Mouse (Mus musculus) T-helper 1 cell (primary cell): ENCODE data around the gene Tgfa.

Source experiments
- in situ Hi-C: fragments of 300-600 bp; cut with MboI, MseI; formaldehyde crosslinking; loops from one replicate; pipeline ENCODE4 v1.15.1; 2025; ENCODE audit warnings: high pct_unique_total_duplicates

Tgfa gene

DNA sequence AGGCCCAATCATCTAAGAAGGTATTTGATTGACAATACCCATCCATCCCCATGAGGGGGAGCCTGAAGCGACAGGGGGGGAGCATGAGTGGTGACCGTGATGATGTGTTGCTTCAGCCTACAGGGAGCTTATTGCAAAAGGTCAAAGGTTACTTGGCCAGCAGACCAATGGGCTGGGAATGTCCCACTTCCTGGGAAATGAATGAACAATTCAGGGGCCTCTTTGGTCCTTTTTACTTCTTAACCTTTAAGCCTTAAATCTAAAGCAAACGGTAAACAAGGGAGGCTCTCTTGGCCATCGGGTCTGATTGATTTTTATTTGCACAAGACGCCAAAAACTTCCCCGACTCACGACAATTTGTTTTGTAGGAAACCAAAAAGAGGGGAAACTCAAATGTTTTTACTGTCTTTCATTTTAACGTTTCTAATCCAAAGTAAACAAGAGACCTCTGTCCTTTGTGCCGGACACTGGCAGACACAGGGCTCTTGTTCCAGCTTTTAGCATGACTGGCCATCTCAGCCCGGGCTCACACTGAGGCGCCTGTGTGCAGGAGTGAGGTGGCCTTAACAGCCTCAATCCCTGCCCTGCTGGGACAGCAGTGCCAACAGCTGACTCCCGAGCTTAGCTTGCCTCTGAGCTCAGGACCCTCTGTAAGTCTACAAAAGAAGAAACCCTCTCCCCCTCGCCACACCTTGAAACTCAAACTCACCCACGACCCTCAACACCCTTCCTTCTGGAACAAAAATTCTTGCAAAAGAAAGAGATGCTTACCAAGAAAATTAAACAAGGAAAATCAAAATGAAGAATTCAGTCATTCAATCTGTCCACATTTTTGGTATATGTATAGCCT lies 8.7 kb upstream of the Tgfa start:
- in situ Hi-C loops = no loop called here

GRCm38 (mm10) chr6:86188741-86189480 lies 6.1 kb upstream of the Tgfa start:
- in situ Hi-C loops = no loop called here

DNA sequence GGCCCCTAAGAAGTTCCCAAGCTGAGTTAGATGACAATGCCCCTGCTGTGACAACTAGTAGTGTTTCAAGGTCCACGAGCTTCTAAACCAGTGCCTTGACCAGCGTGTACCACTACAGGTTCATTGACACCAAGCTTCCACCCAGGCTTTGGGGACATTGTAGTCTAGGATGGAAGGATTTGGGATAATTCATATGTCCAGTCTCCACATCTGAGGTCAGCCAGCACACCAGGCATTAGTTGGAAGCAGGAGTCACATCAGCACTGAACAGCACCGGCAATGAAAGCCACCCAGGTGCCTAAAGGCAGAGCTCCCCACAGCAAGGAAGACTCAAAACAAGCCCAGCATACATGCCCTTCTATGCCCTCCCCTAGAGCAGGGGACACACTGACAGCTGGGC lies 4.4 kb upstream of the Tgfa start:
- in situ Hi-C loops = no loop called here

- in situ Hi-C loops = no loop called here
Observed at GRCm38 (mm10) chr6:86192978-86193377, 2.0 kb upstream of the Tgfa start.

GRCm38 (mm10) chr6:86193879-86194278 lies 1.1 kb upstream of the Tgfa start:
- in situ Hi-C loops = no loop called here

DNA sequence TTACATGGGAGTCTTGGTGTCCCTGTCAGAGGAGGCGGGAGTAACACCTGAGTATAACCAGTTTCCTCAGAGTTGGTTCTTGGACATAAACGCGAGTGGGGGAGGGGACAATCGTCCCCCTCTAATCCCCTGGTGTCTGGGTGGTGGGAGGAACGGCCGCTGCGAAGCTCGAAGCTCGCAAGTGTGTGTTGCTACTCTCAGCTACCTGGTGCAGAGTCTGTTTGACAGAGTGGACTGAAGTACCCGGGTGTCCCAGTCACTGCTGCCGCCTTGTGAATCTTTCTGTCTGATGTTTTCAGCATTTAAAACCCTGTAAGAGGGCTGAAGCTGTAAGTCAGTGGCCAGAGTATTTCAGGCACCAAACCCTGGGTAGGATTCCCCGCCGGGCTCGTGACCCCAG lies 1.0 kb downstream of the Tgfa start:
- in situ Hi-C loops = no loop called here

GRCm38 (mm10) chr6:86197150-86197862 lies 2.3 kb downstream of the Tgfa start:
- in situ Hi-C loops = no loop called here

GRCm38 (mm10) chr6:86200934-86201333 lies 5.9 kb downstream of the Tgfa start:
- in situ Hi-C loops = no loop called here

DNA sequence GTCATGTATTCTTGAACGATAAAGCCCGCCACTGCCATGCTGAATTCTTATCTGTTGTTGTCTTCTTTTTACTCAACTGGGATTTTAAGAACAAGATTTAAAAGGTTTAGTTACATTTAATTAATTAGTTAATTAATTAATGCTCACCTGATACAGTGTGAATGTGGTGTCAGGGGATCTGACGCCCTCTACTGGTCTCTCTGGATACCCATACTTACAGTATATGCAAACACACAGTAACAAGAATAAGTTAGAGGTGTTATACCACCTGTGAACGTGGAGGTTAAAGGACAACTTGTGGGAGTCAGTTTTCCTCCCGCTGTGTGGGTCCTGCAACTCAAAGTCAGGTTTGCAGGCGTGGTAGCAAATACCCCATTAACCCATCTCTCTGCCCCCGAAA lies 8.1 kb downstream of the Tgfa start:
- in situ Hi-C loops = no loop called here

DNA sequence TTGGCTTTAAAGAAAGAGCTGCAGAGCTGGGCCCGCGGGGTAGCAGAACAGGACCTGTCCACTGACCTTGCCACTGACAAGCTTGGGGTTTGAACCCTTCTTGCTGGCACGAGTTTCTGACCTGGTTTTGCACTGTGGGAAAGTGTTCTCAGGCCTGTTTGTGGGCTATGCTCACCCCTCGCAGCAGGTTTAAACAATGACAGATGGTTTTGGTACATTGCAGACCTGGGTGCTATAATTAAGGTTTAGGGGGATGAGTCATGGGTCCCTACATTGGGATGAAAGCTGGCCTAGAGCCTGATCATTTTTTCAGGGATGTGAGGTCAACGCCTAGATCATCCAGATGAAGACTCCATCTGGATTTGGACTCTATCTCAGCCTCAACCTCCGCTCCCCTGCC lies 11.0 kb downstream of the Tgfa start:
- in situ Hi-C loops = no loop called here

- in situ Hi-C loops = no loop called here
Observed at GRCm38 (mm10) chr6:86206985-86207384, 12.0 kb downstream of the Tgfa start.

- in situ Hi-C loops = no loop called here
Observed at GRCm38 (mm10) chr6:86209133-86210016, 14.4 kb downstream of the Tgfa start.

GRCm38 (mm10) chr6:86210017-86210408 lies 15.0 kb downstream of the Tgfa start:
- in situ Hi-C loops = no loop called here

DNA sequence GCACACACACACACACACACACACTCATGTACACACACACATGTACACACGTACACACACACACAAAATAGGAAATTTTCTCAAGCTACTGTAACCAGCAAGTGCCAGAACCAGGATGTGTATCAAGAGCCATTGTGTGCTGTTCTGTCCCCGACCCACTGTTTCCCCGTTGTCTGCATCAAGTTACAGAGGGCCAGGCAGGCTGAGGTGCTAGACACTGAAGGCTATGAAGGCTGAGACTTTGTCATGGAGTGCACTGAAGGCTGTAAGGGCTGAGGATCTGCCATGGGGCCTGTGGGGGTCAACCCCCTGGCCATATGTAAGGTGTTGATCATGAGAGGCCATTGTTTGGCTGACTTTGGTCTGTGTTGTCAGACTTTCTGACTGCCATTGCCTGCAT lies 15.6 kb downstream of the Tgfa start:
- in situ Hi-C loops = no loop called here

DNA sequence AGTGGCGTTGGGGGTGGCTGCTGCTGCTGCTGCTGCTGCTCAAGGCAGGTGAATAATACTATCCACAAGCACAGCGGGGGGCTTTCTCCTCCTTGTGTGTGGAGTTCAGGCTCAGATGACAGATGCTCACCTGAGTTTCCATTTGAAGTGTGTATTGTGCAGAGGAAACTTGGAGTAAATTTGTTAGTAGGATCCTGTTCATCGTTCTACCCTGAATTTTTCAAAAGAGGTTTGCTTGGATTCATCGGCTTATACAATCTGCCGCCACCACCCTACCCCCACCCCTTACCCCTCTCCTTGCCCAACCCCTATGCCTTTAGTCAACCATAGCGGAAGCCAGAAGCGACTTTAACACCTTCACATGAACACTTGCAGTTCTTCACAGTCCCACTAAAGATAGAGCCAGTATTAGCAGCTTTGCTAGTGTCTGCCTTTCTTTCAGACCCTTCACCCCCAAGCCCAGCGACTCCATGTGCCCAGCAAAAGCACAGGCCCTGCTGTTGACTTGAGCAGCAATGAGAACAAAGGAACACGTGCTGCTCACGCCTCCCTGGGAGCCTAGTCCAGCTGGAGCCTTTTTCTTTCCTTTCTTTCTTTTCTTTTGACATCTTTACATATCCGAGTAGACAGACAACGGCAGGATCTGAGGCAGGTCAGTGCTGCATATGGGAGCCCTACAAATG lies 16.2 kb downstream of the Tgfa start:
- in situ Hi-C loops = no loop called here

DNA sequence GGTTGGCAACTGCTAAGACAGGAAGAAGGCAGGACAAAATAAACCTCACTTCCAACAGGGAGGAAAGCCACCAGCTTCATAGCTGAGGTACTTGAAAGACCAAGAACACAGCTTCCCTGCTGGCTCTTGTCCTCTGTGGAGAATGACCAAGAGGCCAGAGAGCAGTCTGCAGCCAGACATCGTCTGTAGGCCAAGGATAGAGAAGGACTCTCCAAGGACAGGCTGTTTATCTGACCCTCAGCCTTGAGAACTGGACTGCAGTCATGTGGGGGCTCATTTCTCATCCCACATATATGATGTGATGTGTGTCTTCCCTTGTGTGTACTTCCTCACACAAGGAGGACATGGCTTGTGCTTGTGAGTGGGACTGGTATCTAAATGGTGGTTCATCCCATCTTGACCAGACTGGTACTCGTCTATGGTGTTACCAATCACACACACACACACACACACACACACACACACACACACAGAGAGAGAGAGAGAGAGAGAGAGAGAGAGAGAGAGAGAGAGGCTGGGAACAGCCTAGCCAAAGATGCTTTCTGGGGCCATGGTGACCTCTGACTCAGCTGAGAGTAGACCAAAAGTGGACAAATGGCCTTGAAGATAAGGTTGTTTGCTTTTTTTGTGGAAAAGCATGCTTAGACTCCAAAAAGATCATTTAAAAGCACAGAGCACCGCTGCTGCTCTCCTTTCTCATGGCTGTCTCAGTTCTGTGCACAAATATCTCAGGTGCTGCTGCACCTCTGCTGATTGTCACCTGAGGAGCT lies 18.0 kb downstream of the Tgfa start:
- in situ Hi-C loops = no loop called here

DNA sequence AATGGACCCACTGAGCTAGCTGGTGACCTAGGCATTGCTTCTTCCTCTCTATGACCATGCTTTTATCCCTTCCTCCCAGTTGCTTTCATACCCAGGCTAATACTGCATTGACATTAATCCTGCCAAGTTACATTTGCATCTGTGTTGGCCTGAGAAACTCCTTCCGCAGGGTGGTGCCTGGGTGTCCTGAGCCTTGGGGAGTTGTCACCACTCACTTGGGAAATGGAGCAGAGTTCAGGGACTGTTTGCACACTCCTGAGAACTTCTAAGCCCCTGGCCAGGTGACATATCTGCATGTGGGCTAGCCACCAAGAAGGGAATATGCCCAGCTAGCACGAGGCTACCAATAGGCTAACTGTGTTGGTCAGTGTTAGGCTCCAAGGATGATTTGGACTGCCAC lies 23.0 kb downstream of the Tgfa start:
- in situ Hi-C loops = no loop called here

- in situ Hi-C loops = no loop called here
Observed at GRCm38 (mm10) chr6:86218739-86219138, 23.7 kb downstream of the Tgfa start.

DNA sequence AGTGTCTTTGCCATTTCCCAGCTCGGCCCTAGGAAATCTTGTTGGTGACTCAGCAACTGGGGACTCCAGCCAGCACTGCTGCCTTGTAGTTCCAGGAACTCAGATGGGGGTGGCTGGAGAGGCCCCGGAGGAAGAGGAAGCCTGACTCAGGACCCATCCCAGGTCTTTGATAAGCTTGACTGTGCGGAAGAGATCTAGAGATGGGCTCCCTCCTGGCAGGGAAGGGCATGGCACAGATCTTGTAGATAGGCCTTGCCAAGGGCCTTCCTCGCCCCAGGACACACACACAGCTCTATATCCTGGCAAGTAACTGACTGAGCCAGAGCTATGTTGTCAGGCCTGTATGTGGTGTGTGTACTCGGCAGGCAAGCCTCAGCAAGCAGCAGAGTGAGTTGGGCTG lies 24.5 kb downstream of the Tgfa start:
- in situ Hi-C loops = no loop called here

DNA sequence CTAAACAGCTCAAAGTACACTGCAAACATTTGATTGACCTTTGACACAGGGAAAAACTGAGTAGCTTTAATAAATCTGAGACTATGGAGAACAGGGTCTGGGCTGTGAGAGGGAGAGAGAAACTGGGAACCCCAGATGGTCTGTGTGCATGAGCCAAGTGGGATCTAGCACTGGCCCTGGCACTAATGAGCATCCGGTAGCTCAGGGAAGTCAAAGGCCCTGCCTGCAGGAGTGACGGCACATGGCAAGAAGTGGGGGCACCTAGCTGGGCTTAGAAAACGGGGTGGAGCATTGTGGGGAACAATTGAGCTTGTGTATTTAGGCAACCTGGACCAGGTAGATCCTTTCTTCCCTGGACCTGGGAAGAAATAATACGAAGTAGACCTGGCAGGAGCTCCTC lies 25.1 kb downstream of the Tgfa start:
- in situ Hi-C loops = no loop called here
